Mouse (Mus musculus): ENCODE measurements at regions not wholly inside any gene's neighbourhood (a gene's known extent, or its start where the extent isn't known, plus 50 kb on each side); places are given as distances from the start of the nearest gene placed in this dataset.

DNA sequence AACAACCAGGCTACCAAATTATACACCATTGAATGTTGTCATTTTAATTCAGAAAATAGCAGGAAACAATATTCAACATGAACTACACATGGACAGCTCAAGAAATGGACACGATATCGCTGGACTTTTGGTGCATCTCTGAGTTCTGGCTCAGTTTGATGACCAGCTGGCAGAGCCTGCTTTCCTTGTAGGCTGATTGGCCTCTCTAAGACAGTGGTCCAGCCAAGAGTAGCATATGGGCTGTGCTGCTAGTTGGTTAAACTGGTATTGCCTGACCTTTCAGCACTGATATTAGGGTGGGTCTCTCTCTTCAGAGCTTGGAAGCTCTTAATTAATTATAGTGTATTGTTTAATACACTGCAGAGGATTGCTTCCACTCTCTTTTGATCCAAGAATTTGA is 705.8 kb upstream of the Ddx18 start:
- H3K27me3 ChIP-seq: no peaks in the 10 kb centered on the region
- no peak overlapping the region for H3K4me3 ChIP-seq (replicated peaks)
- H3K36me3 ChIP-seq: no peaks in the 10 kb centered on the region
- H3K9ac ChIP-seq: no peak overlapping the region
- no peak for ATAC-seq (replicated peaks; ENCODE audit: low FRiP score)
- H3K27ac ChIP-seq: no peak overlapping the region
- WGBS: 90% methylated on average over 2 of the region's 2 CpGs
- H3K4me2 ChIP-seq: no peak overlapping the region
- no peaks in the 10 kb centered on the region for H3K4me1 ChIP-seq
- no peaks in the 10 kb centered on the region for H3K9me3 ChIP-seq (replicated peaks)

DNA sequence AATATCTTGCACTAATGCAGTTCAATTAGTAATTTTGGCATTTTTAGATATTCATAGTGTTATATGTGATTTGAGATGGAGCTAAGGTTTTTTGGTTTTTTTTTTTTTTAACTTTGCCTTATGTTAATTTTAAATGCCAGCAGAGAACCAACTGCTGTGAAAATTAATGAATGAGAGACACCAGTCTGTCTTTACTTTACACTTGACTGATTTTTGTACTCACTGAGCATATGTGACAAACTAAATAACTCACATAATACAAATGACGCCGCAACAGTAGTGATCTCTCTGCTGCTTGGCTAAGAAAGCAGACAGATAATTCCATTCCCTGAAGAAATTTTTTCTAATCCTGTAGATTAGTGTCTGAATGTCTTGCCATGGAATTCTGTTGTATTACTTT is 675.2 kb upstream of the Ddx18 start:
- H3K9ac ChIP-seq: no peak overlapping the region
- no peak overlapping the region for H3K27ac ChIP-seq
- no peak overlapping the region for H3K4me2 ChIP-seq
- no peak for ATAC-seq (replicated peaks; ENCODE audit: low FRiP score)
- H3K4me1 ChIP-seq: no peaks in the 10 kb centered on the region
- H3K27me3 ChIP-seq: no peaks in the 10 kb centered on the region
- WGBS: 90% methylated on average over 2 of the region's 2 CpGs
- H3K9me3 ChIP-seq (replicated peaks): no peaks in the 10 kb centered on the region
- no peaks in the 10 kb centered on the region for H3K36me3 ChIP-seq
- no peak overlapping the region for H3K4me3 ChIP-seq (replicated peaks)

DNA sequence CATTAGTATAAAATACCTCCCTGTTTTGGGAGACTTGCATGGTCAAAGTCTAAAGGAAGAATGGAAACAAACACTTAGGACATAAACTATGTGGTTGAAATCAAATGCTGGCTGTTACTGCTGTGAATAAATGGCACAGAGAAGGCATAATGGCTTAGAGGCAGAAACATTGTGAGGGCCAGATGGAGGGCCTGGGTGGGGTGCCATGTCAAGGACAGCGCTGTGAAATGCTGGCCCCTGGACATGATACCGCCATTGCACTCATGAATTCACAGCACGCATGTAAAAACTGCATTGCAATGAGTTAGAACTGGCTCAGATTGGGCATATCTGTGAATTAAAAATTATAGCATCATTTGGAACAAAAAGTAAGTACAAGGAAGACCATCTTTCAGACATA is 673.7 kb upstream of the Ddx18 start:
- Histone ChIP-seq H3K27ac (no peak overlapping the region), H3K4me3 (replicated peaks) (no peak overlapping the region), H3K9ac (no peak overlapping the region), H3K27me3 (no peaks in the 10 kb centered on the region), H3K4me1 (no peaks in the 10 kb centered on the region), H3K4me2 (no peak overlapping the region), H3K9me3 (replicated peaks) (no peaks in the 10 kb centered on the region), H3K36me3 (no peaks in the 10 kb centered on the region)
- WGBS: 96% methylated on average over 3 of the region's 3 CpGs
- ATAC-seq (replicated peaks; ENCODE audit: low FRiP score): no peak

GRCm38 (mm10) chr1:122230442-122230841 is 662.7 kb upstream of the Ddx18 start:
- Histone ChIP-seq H3K4me3 (replicated peaks) (no peak overlapping the region), H3K4me2 (no peak overlapping the region), H3K27me3 (no peaks in the 10 kb centered on the region), H3K4me1 (no peaks in the 10 kb centered on the region), H3K9me3 (replicated peaks) (no peaks in the 10 kb centered on the region), H3K36me3 (no peaks in the 10 kb centered on the region), H3K27ac (no peak overlapping the region), H3K9ac (no peak overlapping the region)
- no peak for ATAC-seq (replicated peaks; ENCODE audit: low FRiP score)
- WGBS: 76% methylated on average over 4 of the region's 4 CpGs

GRCm38 (mm10) chr1:122212484-122212883 is 644.7 kb upstream of the Ddx18 start:
- Histone ChIP-seq H3K4me3 (replicated peaks) (no peak overlapping the region), H3K36me3 (no peaks in the 10 kb centered on the region), H3K9me3 (replicated peaks) (no peaks in the 10 kb centered on the region), H3K9ac (no peak overlapping the region), H3K4me2 (no peak overlapping the region), H3K27ac (no peak overlapping the region), H3K27me3 (no peaks in the 10 kb centered on the region), H3K4me1 (no peaks in the 10 kb centered on the region)
- 46% methylated on average over 2 of the region's 2 CpGs for WGBS
- peak; percentile 40; the same call in 1 of the 2 replicates for ATAC-seq (replicated peaks; ENCODE audit: low FRiP score)

GRCm38 (mm10) chr1:122208619-122209018 is 640.8 kb upstream of the Ddx18 start:
- WGBS: 84% methylated on average over 2 of the region's 2 CpGs
- H3K9ac ChIP-seq: no peak overlapping the region
- ATAC-seq (replicated peaks; ENCODE audit: low FRiP score): no peak
- no peaks in the 10 kb centered on the region for H3K27me3 ChIP-seq
- H3K36me3 ChIP-seq: no peaks in the 10 kb centered on the region
- no peak overlapping the region for H3K4me2 ChIP-seq
- no peaks in the 10 kb centered on the region for H3K4me1 ChIP-seq
- no peaks in the 10 kb centered on the region for H3K9me3 ChIP-seq (replicated peaks)
- no peak overlapping the region for H3K27ac ChIP-seq
- H3K4me3 ChIP-seq (replicated peaks): no peak overlapping the region

- Histone ChIP-seq H3K4me1 (no peaks in the 10 kb centered on the region), H3K27me3 (no peaks in the 10 kb centered on the region), H3K4me2 (no peak overlapping the region), H3K36me3 (no peaks in the 10 kb centered on the region), H3K9ac (no peak overlapping the region), H3K9me3 (replicated peaks) (no peaks in the 10 kb centered on the region), H3K4me3 (replicated peaks) (no peak overlapping the region), H3K27ac (no peak overlapping the region)
- no peak for ATAC-seq (replicated peaks; ENCODE audit: low FRiP score)
- WGBS: 67% methylated on average over 2 of the region's 2 CpGs
These were observed 601.8 kb upstream of the Ddx18 start for GRCm38 (mm10) chr1:122169547-122169946.

GRCm38 (mm10) chr1:122161798-122162197 is 594.0 kb upstream of the Ddx18 start:
- H3K4me2 ChIP-seq: no peak overlapping the region

DNA sequence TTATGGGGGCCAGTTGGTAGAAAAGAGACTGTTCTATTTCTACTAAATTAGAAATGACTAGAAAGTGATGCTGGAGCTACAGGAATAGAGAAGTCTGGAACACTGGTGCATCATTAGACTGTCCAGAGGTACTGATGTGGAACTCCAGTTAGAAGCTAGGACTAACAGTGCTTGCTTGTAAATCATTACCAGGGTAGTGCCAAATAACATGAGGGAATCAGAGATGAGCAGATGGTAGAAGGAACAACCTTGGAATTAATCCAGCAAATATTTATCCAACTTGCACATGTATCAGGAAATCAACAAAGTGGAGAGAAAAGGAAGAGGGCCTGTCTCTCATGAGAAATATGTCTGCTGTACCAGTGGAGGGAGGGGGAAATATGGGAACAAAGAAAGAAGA is 573.6 kb upstream of the Ddx18 start:
- Histone ChIP-seq H3K27ac (no peak overlapping the region), H3K27me3 (no peaks in the 10 kb centered on the region), H3K9ac (no peak overlapping the region), H3K36me3 (no peaks in the 10 kb centered on the region), H3K4me2 (no peak overlapping the region), H3K9me3 (replicated peaks) (no peaks in the 10 kb centered on the region), H3K4me3 (replicated peaks) (no peak overlapping the region), H3K4me1 (no peaks in the 10 kb centered on the region)
- no peak for ATAC-seq (replicated peaks; ENCODE audit: low FRiP score)

More at GRCm38 (mm10) chr1:122161798-122162197, 594.0 kb upstream of the Ddx18 start:
- no peak overlapping the region for H3K27ac ChIP-seq
- H3K9me3 ChIP-seq (replicated peaks): no peaks in the 10 kb centered on the region
- H3K36me3 ChIP-seq: no peaks in the 10 kb centered on the region
- H3K9ac ChIP-seq: no peak overlapping the region
- no peak for ATAC-seq (replicated peaks; ENCODE audit: low FRiP score)
- no peaks in the 10 kb centered on the region for H3K27me3 ChIP-seq
- no peaks in the 10 kb centered on the region for H3K4me1 ChIP-seq
- WGBS: 94% methylated on average over 1 of the region's 1 CpGs
- no peak overlapping the region for H3K4me3 ChIP-seq (replicated peaks)

DNA sequence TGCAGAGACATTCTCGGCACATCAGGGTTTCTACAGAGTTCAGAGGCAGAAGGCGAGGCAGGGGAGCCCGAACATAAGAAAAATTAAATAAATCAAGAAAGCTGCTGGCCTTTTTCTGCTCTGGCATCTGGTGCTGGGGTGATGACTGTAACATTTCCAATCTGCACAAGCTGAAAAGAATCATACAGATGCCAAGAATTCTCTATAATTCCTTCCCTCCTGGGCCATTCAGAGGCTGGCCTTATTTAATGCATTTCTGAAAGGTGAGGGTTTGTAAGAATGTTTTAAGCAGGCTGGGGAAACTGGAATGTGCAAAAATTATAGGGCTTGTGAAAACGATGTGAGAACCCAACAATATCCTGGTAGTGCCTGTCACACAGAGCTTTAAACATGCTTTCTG is 556.2 kb upstream of the Ddx18 start:
- Histone ChIP-seq H3K4me2 (no peak overlapping the region), H3K9ac (no peak overlapping the region), H3K9me3 (replicated peaks) (no peaks in the 10 kb centered on the region), H3K36me3 (no peaks in the 10 kb centered on the region), H3K4me1 (no peaks in the 10 kb centered on the region), H3K4me3 (replicated peaks) (no peak overlapping the region), H3K27me3 (no peaks in the 10 kb centered on the region), H3K27ac (no peak overlapping the region)
- no peak for ATAC-seq (replicated peaks; ENCODE audit: low FRiP score)
- WGBS: 72% methylated on average over 4 of the region's 4 CpGs

- Histone ChIP-seq H3K27me3 (no peaks in the 10 kb centered on the region), H3K9ac (no peak overlapping the region), H3K4me3 (replicated peaks) (no peak overlapping the region), H3K36me3 (no peaks in the 10 kb centered on the region), H3K4me1 (no peaks in the 10 kb centered on the region), H3K9me3 (replicated peaks) (no peaks in the 10 kb centered on the region), H3K4me2 (no peak overlapping the region), H3K27ac (no peak overlapping the region)
- ATAC-seq (replicated peaks; ENCODE audit: low FRiP score): no peak
- 84% methylated on average over 2 of the region's 2 CpGs for WGBS
These were observed 527.9 kb upstream of the Ddx18 start for GRCm38 (mm10) chr1:122095726-122096125.

- WGBS: 86% methylated on average over 5 of the region's 5 CpGs
- no peak overlapping the region for H3K4me3 ChIP-seq (replicated peaks)
- H3K4me2 ChIP-seq: no peak overlapping the region
- no peaks in the 10 kb centered on the region for H3K36me3 ChIP-seq
- H3K4me1 ChIP-seq: no peaks in the 10 kb centered on the region
- H3K9ac ChIP-seq: no peak overlapping the region
- H3K27me3 ChIP-seq: no peaks in the 10 kb centered on the region
- ATAC-seq (replicated peaks; ENCODE audit: low FRiP score): no peak
- no peak overlapping the region for H3K27ac ChIP-seq
- H3K9me3 ChIP-seq (replicated peaks): no peaks in the 10 kb centered on the region
These were observed 514.7 kb upstream of the Ddx18 start for GRCm38 (mm10) chr1:122082481-122082880.

GRCm38 (mm10) chr1:122076085-122076484 is 508.3 kb upstream of the Ddx18 start:
- Histone ChIP-seq H3K4me3 (replicated peaks) (no peak overlapping the region), H3K4me2 (no peak overlapping the region), H3K9me3 (replicated peaks) (no peaks in the 10 kb centered on the region), H3K4me1 (no peaks in the 10 kb centered on the region), H3K27me3 (no peaks in the 10 kb centered on the region), H3K27ac (no peak overlapping the region), H3K36me3 (no peaks in the 10 kb centered on the region), H3K9ac (no peak overlapping the region)
- ATAC-seq (replicated peaks; ENCODE audit: low FRiP score): no peak
- WGBS: 82% methylated on average over 5 of the region's 5 CpGs
